Mouse (Mus musculus): ENCODE results near the gene Rasgef1c.

GRCm38 (mm10) chr11:50026521-50027090 lies 125.0 kb downstream of the Rasgef1c start:
- no peak for TF ChIP-seq CTCF (IDR thresholded peaks at IDR 0.05; ENCODE audit: low read depth, low read length)
- TF ChIP-seq POLR2A (IDR thresholded peaks at IDR 0.05; ENCODE audit: extremely low read depth, insufficient read depth, low read length): no peak

All from liver, adult 2 months (tissue).